Mouse (Mus musculus) monocyte, adult 5-6 weeks (primary cell): ENCODE measurements around the gene Lipc. TPM values are rescaled to one million over a fixed set of nuclear protein-coding genes. Genes with fewer than 3 reads are reported as not detected.
A peak's percentile ranks its signal among the peaks of the same experiment; 100 is the strongest.
"Not testable (repeated sequence)": the region's sequence is repeated elsewhere in the genome, so short reads cannot be mapped to it uniquely, and the experiment has no call there.

Experiments used
- ATAC-seq: fragments of 153-309, 156-312 bp; replicated peaks from 2 replicates; pipeline ENCODE4 v1.8.0; 2017; ENCODE audit warnings: mild to moderate bottlenecking; ENCODE audit not compliant: low TSS enrichment, insufficient number of reproducible peaks, severe bottlenecking, poor library complexity, low FRiP score
- total RNA-seq: library from RNA; stranded (forward); fragments of 200-1000, 200-491, 200-594 nt; gene quantifications from 3 replicates; pipeline ENCODE4 v1.2.3, GENCODE M21; 2017

Gene Lipc
- total RNA-seq, 1 experiment from 2014 or later = not detected

DNA sequence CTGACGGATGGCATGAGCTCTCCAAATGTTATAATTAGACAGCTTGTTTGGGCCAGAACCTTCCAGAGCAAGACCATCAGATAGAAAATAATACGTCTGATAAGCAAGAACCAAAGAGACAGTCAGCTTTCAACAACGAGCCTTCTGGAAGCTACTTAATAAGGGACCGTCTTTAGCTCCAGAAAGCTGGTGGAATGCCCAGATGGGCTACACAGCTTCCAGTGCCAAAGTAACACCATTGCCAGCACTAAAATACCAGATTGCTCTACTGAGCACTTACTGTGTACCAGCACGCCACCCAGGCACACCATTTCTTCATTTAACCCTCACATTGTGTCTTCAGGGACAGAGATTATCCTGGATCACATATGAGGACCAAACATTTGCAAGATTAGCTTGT, 73.9 kb downstream of the Lipc start:
- no peak for ATAC-seq

DNA sequence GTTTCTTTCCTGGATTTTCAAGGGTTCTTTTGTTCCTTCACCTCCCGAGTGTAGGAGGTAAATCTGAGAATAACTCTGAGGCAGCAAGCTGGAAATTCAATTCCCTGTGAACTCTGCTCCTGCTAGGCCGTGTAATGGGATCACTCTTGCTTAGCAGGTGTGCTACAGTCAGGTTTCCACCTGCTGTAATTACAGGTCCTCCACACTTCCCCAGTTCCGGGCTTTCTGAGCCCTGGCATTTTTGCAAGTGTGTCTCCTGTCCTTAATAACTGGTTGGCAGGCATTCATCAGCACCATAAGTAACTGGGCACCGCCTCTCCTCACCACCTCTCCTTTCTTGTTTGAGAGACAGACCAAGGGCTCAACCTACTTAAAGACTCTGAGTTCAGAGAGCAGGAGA, 76.5 kb downstream of the Lipc start:
- no peak for ATAC-seq

DNA sequence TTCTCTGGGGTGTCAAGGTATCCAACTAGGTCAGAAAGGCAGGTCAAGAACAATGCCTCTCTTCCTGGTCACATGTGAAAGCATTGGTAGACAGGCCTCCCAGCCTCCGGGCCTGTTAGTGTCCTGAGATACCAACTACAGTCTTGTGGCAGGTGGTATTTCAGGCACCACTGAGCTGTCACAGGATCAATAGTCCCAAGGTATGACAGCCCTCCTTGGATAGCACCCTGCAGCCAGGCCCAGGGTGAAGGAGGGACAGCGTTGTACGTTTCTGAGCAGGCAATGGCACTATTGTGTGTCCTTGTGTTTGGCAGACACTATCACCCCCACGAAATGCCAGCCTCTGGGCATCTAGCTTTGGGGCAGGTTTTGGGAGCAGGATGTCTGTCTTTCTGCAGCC, 77.0 kb downstream of the Lipc start:
- no peak for ATAC-seq

DNA sequence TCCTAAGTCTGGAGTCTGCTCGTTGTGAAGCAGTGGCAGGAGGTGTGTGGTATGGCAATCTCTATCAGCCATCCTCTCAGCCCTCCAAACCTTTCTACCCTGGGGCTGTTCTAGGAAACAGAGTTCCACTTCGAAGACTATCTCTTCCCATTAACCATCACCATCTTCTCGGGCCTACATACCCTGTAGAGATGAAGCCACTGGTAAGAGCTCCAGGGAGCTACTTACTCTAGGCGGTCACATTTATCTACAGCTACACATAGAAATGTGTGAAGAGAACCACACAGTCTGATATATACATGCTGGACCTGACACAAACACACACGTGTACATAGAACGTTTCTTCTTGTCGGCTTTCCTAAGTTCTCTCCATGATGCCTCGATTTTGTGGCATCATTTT, 79.4 kb downstream of the Lipc start:
- ATAC-seq = no peak

DNA sequence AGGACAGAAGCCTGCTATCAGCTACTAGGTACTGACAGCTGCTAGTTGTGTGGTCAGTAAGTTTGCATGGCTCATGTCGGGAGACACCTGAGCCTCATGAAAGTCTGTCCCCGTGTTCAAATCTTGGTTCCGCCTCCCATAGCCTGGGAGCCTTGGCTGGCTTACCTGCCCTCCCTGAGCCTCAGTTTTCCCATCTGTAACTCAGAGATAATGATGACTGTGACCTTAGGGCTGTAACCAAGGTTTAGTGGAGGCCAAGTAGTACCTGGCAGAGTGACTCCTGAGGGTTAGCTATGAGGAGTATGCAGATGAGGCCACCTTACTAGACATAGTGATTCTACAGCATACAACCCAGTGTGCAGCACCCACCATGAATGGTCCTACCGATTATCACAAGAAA, 81.7 kb downstream of the Lipc start:
- ATAC-seq = no peak

DNA sequence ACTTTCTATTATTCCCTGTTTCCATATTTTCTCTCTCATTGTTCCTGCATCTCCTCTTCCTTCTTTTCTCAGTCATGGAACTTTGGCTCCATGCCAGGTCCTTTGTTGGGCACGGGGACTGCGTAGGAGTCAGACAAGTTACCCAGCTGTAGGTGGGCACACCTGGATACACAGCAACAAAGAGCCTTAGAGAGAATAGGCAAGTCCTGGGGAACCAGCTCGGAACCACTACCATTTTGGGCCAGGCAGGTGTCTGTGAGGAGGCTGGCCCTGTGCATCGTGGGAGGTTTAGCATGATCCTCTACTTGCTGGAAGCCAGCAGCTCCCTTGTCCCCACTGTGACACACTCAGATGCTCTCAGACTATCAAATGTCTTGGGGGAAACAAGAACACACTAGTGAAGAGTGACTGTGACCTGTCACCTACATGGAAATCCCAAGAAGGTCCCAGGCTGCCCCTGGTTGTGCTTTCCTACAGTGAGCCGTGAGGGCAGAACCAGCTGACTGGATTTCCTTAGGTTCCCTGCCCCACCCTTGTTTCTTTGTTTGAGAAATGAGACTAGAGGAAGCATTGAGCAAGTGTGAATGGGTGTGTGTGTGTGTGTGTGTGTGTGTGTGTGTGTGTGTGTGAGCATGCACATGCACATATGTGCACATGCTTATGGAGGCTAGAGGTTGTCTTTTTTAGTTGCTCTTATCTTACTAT, 82.7 kb downstream of the Lipc start:
- ATAC-seq = peak; percentile 54; the same call in 1 of the 2 replicates

DNA sequence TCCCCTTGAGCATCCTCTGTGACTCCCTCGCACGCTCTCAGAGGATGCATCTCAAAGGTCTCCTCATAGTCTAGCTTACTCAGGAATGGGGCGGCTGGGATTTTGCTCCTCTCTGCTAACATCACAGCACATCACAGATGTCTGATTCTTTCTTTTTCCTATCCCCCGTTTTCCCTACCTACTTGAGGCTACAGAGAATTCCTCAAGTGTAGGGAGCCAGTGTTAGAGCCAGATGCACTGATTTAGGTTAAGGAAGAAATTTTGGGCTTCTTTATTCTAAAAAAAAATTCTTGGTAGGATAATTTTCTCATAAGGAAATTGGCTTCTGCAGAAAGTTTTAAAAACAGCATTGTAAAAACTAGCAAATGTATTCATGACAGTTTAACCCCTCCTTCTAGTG, 84.6 kb downstream of the Lipc start:
- ATAC-seq = no peak

DNA sequence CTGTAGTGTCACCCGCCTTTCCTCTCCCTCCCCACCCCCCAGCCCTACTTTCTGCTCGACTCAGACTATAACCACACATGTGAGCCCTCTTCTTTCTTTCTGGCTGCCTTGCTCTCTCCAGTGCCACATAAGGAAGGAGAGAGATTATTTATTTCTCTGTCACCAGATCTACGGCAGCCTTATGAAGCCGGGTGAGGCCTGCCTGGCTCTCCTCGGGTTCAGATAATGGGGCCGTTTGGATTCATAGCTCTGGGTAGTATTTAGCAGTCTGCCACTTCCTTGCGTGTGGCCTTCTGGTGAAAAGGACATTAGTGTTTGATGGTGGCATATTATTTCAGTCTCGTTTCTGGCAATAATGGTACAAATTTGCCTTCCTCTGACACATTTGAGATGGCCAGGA, 88.0 kb downstream of the Lipc start:
- no peak for ATAC-seq

DNA sequence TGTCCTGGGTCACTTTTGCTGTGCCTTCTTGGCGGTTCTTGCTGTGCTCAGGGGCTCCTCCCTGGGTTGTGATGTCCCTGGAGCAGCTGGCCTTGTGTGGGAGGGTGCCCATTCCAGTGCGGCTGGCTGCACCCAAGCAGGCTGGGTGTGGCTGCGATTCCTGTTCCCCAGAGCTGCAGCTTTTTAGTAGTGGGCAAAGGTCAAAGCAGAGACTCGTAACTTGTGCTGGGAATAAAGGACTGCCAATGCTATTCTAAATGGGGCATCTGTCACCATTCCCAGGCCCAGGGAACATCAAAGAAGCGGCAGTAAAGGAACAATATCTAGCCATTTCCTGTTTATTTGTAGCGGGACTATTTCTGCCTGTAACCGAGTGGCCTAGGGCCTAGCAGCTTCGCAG, 88.7 kb downstream of the Lipc start:
- ATAC-seq = no peak

DNA sequence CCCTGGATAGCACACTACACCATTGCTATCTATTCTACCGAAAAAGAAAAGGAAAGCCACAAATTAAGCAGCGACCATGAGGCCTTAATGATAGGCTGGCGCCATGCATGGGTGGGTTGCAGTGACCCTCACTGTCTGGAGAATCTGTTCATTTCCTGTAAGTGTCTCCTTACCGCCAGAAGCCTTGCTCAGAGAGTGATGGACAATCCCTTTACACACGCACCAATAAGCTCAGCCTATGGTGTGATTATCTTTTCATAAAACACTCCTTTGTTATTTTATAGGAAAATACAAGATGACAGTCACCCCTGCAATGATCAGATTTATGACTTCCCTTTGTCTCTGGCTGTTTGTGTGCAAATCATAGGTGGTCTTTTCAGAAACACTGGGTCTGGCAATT, 92.8 kb downstream of the Lipc start:
- no peak for ATAC-seq

DNA sequence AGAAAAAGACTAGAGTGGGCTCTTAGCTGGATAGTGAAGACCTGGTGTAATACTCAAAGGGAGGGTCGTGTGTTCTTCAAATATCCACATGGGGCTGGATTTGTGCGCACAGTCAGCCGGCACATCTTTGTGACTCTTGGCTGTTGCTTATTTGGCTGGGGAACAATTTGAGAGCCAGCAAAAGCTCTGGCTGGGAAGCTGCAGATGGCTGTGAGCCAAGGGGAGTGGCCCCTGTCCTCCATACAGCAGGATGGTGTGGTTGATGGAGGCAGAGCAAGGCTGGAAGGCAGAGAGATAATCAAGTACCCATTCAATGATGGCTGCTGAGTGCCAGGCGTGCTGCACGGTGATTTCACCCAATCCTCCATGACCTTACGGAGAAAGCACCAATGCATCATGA, 96.2 kb downstream of the Lipc start:
- no peak for ATAC-seq

DNA sequence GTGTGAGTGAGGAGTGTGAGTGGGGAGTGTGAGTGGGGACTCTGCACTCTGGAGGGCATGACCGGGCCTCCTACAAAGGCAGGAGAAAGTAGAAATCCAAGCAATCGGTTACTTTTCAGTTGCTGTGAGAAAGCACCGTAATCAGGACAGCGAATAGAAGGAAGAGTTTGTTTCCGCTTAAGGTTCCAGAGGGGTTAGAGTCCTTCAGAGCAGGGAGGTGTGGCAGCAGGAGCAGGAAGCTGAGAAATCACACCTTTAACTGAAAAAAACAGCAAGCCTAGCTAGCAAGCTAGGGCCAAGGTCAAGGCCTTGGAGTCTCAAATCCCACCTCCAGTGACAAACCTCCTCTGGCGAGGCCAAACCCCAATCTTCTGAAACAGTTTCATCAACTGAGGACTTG, 97.1 kb downstream of the Lipc start:
- no peak for ATAC-seq

DNA sequence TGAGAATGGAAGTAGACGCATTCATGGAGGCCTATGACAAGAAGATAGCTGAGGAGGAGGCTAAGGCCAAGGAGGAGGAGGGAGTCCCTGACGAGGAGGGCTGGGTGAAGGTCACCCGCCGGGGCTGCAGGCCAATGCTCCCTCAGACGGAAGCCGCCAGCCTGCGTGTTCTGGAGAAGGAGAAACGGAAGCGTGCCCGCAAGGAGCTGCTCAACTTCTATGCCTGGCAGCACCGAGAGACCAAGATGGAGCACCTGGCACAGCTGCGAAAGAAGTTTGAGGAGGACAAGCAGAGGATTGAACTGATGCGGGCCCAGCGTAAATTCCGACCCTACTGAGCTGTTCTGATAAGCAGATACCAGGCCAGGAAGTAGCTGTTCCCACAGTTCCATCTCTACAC, 98.9 kb downstream of the Lipc start:
- ATAC-seq = not testable (repeated sequence)

DNA sequence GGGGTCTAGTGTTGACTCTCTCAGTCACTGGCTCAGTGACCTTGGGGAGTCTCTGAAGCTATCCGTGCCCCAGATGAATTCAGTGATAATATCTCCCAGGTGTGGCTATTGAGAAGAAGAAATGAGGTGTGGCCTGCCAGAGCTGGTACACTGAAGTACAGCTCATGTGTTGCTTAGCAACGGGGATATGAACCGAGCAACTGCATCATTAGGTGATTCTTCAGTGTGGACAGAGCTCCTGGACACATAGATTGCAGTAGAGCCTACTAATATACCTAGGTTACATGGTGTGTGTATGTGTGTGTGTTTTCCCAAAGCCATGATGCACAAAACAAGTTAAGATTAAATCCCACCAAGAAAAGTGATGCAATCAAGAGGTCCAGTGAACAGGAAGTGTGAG, 100.5 kb downstream of the Lipc start:
- no peak for ATAC-seq

DNA sequence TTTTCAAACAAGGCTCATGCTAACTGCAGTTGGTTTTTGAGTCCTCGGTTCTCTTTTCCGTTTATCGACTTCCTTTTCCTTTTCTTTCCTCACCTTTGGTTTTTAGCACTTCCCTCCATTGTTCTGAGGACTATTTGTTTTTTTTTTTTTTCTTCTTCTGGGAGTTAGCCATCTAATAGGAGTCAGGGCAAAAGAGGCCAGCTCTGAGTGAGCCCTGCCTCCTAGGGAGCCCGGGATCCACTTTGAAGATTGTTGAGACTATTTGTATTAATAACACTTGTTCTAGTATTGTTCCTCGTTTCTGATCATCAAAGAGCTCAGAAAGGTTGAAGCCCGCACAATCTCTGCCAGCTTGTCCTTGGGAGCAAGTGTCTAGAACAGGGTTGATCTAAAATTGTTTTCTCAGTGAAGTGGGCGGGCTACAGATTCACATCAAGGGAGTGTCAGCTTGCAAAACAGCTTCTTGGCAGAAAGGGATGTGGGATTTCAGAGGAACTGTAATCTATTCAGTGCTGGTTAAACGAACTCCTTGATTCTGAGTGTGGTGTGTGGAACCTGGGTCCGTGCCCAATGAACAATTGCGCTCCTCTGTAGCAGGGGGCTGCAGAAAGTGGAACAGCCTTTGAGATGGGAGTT, 103.8 kb downstream of the Lipc start:
- ATAC-seq = peak; percentile 72

DNA sequence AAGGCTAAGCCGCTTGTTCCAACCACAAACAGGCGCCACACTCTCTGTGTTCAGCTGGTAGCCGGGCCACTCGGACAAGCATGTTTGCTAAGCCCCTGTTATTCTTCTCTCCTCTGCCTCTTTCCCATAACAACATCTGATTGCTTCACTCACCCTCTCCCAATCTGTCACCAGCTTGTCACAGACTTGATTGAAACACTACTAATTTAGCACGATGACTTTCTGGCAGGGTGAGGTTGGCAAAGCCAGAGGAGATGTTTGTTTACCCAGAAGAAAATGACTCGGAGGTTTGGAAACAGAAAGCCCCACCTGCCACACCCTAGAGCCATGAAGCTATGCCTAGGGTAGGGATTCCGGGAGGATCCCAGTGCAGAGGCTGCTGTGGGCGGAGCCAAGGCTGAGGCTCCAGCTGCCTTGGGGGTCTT, 104.4 kb downstream of the Lipc start:
- peak; percentile 28; the same call in 1 of the 2 replicates for ATAC-seq

DNA sequence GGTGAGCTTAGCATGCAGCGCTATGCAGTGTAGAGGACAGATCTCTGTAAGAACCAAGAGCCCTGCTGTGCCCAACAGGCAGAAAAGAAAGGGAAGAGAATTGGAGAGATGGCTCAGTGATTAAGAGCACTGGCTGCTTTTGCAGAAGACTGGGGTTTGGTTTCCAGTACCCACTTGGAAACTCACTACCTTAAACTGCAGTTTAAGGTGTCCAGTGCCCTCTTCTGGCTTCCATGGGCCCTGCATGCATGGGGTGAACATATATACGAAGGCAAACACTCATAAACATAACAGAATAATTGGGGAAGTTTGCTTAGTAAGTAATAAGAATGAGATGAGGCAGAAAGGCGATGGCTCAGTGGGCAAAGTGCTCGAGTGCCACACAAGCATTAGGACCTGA, 108.8 kb downstream of the Lipc start:
- no peak for ATAC-seq

DNA sequence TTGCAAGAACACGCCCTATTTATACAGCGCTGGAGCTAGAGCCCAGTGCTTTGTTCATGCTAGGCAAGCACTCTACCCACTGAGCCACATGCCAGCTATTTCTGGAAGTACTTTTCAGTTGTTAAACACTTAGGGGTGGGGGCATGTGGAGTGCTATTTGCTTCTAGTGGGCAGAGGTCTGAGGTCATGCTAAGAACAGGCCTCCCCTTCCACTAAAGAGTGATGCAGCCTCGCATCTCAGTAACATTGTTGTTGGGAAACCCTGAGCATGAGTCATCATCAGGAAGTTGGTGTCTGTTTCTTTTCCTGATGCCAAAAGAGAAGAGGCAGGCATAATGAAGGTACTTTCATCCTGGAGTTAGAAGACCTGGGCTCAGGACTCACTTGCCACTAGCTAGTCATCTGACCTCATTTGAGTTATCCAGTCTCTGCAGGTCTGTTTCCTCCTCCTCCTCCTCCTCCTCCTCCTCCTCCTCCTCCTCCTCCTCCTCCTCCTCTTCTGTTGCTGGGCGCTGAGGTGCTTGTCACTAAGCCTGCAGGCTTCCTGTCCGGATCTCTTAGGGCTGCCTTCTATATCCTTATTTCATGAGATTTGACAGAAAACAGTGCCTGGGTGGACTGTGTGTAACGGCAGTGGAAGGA, 109.6 kb downstream of the Lipc start:
- ATAC-seq = peak; percentile 45; the same call in 1 of the 2 replicates

DNA sequence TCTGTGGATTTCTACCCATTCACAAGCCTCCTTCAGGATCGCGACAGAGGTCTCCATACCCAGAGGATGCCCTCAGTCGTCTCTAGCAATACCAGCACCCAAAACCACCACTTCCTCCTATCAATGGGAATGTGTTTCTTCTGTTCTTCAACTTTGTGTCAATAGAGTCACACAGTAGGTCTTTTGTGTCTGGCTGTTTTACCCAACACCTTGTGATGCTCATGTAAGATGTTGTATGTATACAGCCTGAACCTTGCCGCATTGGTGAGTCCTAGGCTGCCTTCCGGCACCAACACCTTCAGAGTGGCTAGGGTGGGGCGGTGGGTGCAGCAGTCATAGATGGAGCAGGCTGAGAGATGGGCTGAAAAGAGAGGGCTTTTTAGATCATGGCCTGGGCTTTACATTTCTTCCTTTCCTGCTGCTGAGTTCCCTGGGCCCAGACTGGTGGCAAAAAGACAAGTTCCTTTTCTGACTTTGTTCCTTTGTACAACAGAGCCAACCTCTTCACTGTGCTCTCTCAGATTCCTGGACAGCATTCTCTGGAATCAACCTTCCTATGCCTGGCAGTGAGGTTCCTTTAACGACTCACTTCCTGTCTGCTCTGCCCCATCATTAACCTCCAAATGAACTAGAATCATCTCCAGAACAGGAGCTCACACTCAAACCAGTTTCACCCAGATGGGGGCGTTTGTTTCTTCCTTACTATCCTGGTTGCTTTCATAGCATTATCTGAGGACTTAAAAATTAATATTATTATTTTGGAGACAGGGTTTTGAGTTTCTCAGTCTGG, 110.4 kb downstream of the Lipc start:
- no peak for ATAC-seq
